Mouse (Mus musculus): Measurements from ENCODE around the gene Zkscan6. TPM values are rescaled to one million over a fixed set of nuclear protein-coding genes. Genes with fewer than 3 reads are reported as not detected.
A peak's percentile ranks its signal among the peaks of the same experiment; 100 is the strongest.

The Zkscan6 gene
- 11.4 and 14.7 TPM in 2 replicates for polyA plus RNA-seq (2014; fragmentation: Nextera tagmentation; extraction: Ambion mirVana)

- peaks cover 7% of the 10 kb centered on the region for H3K4me1 ChIP-seq (ENCODE audit: control insufficient read depth, insufficient read depth, low read length)
- 1% methylated on average over 28 of the region's 58 CpGs for WGBS
- DNase-seq (ENCODE audit: low spot score) (peak; percentile 96), ATAC-seq (ENCODE audit: low read depth) (peak; percentile 97)
- peak within 1 kb of the TSS; percentile 85 for H3K4me3 ChIP-seq (ENCODE audit: low read depth, low read length)
- H3K9ac ChIP-seq (ENCODE audit: low read depth, low read length): peak within 1 kb of the TSS; percentile 82
- H3K27me3 ChIP-seq (replicated peaks; ENCODE audit: control insufficient read depth, insufficient read depth, low read length): no peaks in the 10 kb centered on the region
- no peaks in the 10 kb centered on the region for H3K36me3 ChIP-seq (ENCODE audit: control insufficient read depth, insufficient read depth, low read length)
- no peaks in the 10 kb centered on the region for H3K9me3 ChIP-seq (ENCODE audit: control insufficient read depth, low read length)
- peak within 1 kb of the TSS; percentile 92 for H3K4me2 ChIP-seq (ENCODE audit: low read depth, low read length)
- H3K27ac ChIP-seq (replicated peaks; ENCODE audit: low read depth, low read length): peak within 1 kb of the TSS; percentile 75
Measured at GRCm38 (mm10) chr11:65806909-65807504, at the start of gene Zkscan6. TSS of gene Zkscan6 (plus strand) at chr11:65807175.

GRCm38 (mm10) chr11:65759350-65759749 is 47.6 kb upstream of the Zkscan6 start:
- no peaks in the 10 kb centered on the region for H3K27me3 ChIP-seq (replicated peaks; ENCODE audit: control insufficient read depth, insufficient read depth, low read length)
- no peak overlapping the region for H3K4me3 ChIP-seq (ENCODE audit: low read depth, low read length)
- no peak for DNase-seq (ENCODE audit: low spot score)
- no peaks in the 10 kb centered on the region for H3K9me3 ChIP-seq (ENCODE audit: control insufficient read depth, low read length)
- no peaks in the 10 kb centered on the region for H3K36me3 ChIP-seq (ENCODE audit: control insufficient read depth, insufficient read depth, low read length)
- no peaks in the 10 kb centered on the region for H3K4me1 ChIP-seq (ENCODE audit: control insufficient read depth, insufficient read depth, low read length)
- H3K4me2 ChIP-seq (ENCODE audit: low read depth, low read length): no peak overlapping the region
- no peak overlapping the region for H3K9ac ChIP-seq (ENCODE audit: low read depth, low read length)
- WGBS: 90% methylated on average over 1 of the region's 1 CpGs
- ATAC-seq (ENCODE audit: low read depth): no peak
- H3K27ac ChIP-seq (replicated peaks; ENCODE audit: low read depth, low read length): no peak overlapping the region

- H3K27me3 ChIP-seq (replicated peaks; ENCODE audit: control insufficient read depth, insufficient read depth, low read length): no peaks in the 10 kb centered on the region
- no peak for DNase-seq (ENCODE audit: low spot score)
- no peak for ATAC-seq (ENCODE audit: low read depth)
- no peak overlapping the region for H3K27ac ChIP-seq (replicated peaks; ENCODE audit: low read depth, low read length)
- no peak overlapping the region for H3K4me2 ChIP-seq (ENCODE audit: low read depth, low read length)
- 98% methylated on average over 2 of the region's 2 CpGs for WGBS
- no peaks in the 10 kb centered on the region for H3K9me3 ChIP-seq (ENCODE audit: control insufficient read depth, low read length)
- no peak overlapping the region for H3K9ac ChIP-seq (ENCODE audit: low read depth, low read length)
- H3K36me3 ChIP-seq (ENCODE audit: control insufficient read depth, insufficient read depth, low read length): no peaks in the 10 kb centered on the region
- no peaks in the 10 kb centered on the region for H3K4me1 ChIP-seq (ENCODE audit: control insufficient read depth, insufficient read depth, low read length)
- no peak overlapping the region for H3K4me3 ChIP-seq (ENCODE audit: low read depth, low read length)
Measured at GRCm38 (mm10) chr11:65760912-65761311, 46.1 kb upstream of the Zkscan6 start.

GRCm38 (mm10) chr11:65768445-65768844 is 38.5 kb upstream of the Zkscan6 start:
- H3K4me1 ChIP-seq (ENCODE audit: control insufficient read depth, insufficient read depth, low read length): no peaks in the 10 kb centered on the region
- no peaks in the 10 kb centered on the region for H3K36me3 ChIP-seq (ENCODE audit: control insufficient read depth, insufficient read depth, low read length)
- no peak overlapping the region for H3K4me3 ChIP-seq (ENCODE audit: low read depth, low read length)

GRCm38 (mm10) chr11:65769990-65770389 is 37.0 kb upstream of the Zkscan6 start:
- no peaks in the 10 kb centered on the region for H3K9me3 ChIP-seq (ENCODE audit: control insufficient read depth, low read length)
- DNase-seq (ENCODE audit: low spot score) (no peak), ATAC-seq (ENCODE audit: low read depth) (no peak)
- no peaks in the 10 kb centered on the region for H3K4me1 ChIP-seq (ENCODE audit: control insufficient read depth, insufficient read depth, low read length)
- no peak overlapping the region for H3K4me3 ChIP-seq (ENCODE audit: low read depth, low read length)
- no peaks in the 10 kb centered on the region for H3K27me3 ChIP-seq (replicated peaks; ENCODE audit: control insufficient read depth, insufficient read depth, low read length)
- no peak overlapping the region for H3K9ac ChIP-seq (ENCODE audit: low read depth, low read length)
- no peaks in the 10 kb centered on the region for H3K36me3 ChIP-seq (ENCODE audit: control insufficient read depth, insufficient read depth, low read length)
- WGBS: 78% methylated on average over 5 of the region's 5 CpGs
- no peak overlapping the region for H3K4me2 ChIP-seq (ENCODE audit: low read depth, low read length)
- H3K27ac ChIP-seq (replicated peaks; ENCODE audit: low read depth, low read length): no peak overlapping the region

More at GRCm38 (mm10) chr11:65768445-65768844, 38.5 kb upstream of the Zkscan6 start:
- no peak overlapping the region for H3K9ac ChIP-seq (ENCODE audit: low read depth, low read length)
- no peaks in the 10 kb centered on the region for H3K9me3 ChIP-seq (ENCODE audit: control insufficient read depth, low read length)
- no peak overlapping the region for H3K27ac ChIP-seq (replicated peaks; ENCODE audit: low read depth, low read length)
- no peak overlapping the region for H3K4me2 ChIP-seq (ENCODE audit: low read depth, low read length)
- H3K27me3 ChIP-seq (replicated peaks; ENCODE audit: control insufficient read depth, insufficient read depth, low read length): no peaks in the 10 kb centered on the region
- ATAC-seq (ENCODE audit: low read depth): no peak
- no peak for DNase-seq (ENCODE audit: low spot score)

- no peak for ATAC-seq (ENCODE audit: low read depth)
- Histone ChIP-seq H3K9ac (ENCODE audit: low read depth, low read length) (no peak overlapping the region), H3K9me3 (ENCODE audit: control insufficient read depth, low read length) (no peaks in the 10 kb centered on the region), H3K27me3 (replicated peaks; ENCODE audit: control insufficient read depth, insufficient read depth, low read length) (no peaks in the 10 kb centered on the region), H3K36me3 (ENCODE audit: control insufficient read depth, insufficient read depth, low read length) (no peaks in the 10 kb centered on the region), H3K4me2 (ENCODE audit: low read depth, low read length) (no peak overlapping the region), H3K4me3 (ENCODE audit: low read depth, low read length) (no peak overlapping the region), H3K4me1 (ENCODE audit: control insufficient read depth, insufficient read depth, low read length) (no peaks in the 10 kb centered on the region), H3K27ac (replicated peaks; ENCODE audit: low read depth, low read length) (no peak overlapping the region)
- no peak for DNase-seq (ENCODE audit: low spot score)
- WGBS: 86% methylated on average over 1 of the region's 1 CpGs
Measured at GRCm38 (mm10) chr11:65771546-65771945, 35.4 kb upstream of the Zkscan6 start.

- WGBS: 87% methylated on average over 2 of the region's 2 CpGs
- ATAC-seq (ENCODE audit: low read depth) (no peak), DNase-seq (ENCODE audit: low spot score) (no peak)
- Histone ChIP-seq H3K27ac (replicated peaks; ENCODE audit: low read depth, low read length) (no peak overlapping the region), H3K9ac (ENCODE audit: low read depth, low read length) (no peak overlapping the region), H3K27me3 (replicated peaks; ENCODE audit: control insufficient read depth, insufficient read depth, low read length) (no peaks in the 10 kb centered on the region), H3K4me2 (ENCODE audit: low read depth, low read length) (no peak overlapping the region), H3K9me3 (ENCODE audit: control insufficient read depth, low read length) (no peaks in the 10 kb centered on the region), H3K4me1 (ENCODE audit: control insufficient read depth, insufficient read depth, low read length) (peaks cover 15% of the 10 kb centered on the region), H3K36me3 (ENCODE audit: control insufficient read depth, insufficient read depth, low read length) (no peaks in the 10 kb centered on the region), H3K4me3 (ENCODE audit: low read depth, low read length) (no peak overlapping the region)
Measured at GRCm38 (mm10) chr11:65773535-65773934, 33.4 kb upstream of the Zkscan6 start.

GRCm38 (mm10) chr11:65773946-65774656 is 32.9 kb upstream of the Zkscan6 start:
- WGBS: 65% methylated on average over 6 of the region's 6 CpGs
- ATAC-seq (ENCODE audit: low read depth) (no peak), DNase-seq (ENCODE audit: low spot score) (no peak)
- Histone ChIP-seq H3K9me3 (ENCODE audit: control insufficient read depth, low read length) (no peaks in the 10 kb centered on the region), H3K4me3 (ENCODE audit: low read depth, low read length) (no peak overlapping the region), H3K9ac (ENCODE audit: low read depth, low read length) (no peak overlapping the region), H3K4me1 (ENCODE audit: control insufficient read depth, insufficient read depth, low read length) (peaks cover 19% of the 10 kb centered on the region), H3K27ac (replicated peaks; ENCODE audit: low read depth, low read length) (no peak overlapping the region), H3K36me3 (ENCODE audit: control insufficient read depth, insufficient read depth, low read length) (no peaks in the 10 kb centered on the region), H3K27me3 (replicated peaks; ENCODE audit: control insufficient read depth, insufficient read depth, low read length) (no peaks in the 10 kb centered on the region), H3K4me2 (ENCODE audit: low read depth, low read length) (no peak overlapping the region)
